Mouse (Mus musculus): Measurements from ENCODE around the gene Polr3f. TPM values are rescaled to one million over a fixed set of nuclear protein-coding genes. Genes with fewer than 3 reads are reported as not detected.

Gene Polr3f
- total and polyA plus RNA-seq, 3 experiments, result 15.8 to 28.5 (median 20.2) TPM

DNA sequence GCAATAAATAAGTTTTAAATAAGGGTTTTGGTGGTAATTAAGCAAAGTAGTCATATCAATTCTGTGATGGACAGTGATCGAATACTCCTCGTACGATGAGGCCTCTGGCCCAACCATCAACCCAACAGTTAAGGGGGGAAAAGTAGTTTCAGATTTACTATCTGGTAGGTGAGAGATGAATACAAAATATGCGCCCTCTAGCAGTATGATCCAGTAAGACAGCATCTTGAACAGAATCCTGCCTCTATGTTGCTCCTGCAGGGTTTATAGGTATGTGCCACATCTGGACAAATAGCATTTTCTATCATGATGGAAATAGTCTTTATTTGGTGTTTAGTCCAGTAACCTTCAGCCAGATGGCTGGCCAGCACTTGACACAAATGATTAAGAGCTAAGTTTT, 13.7 kb downstream of the Polr3f start:
- H3K9ac ChIP-seq (ENCODE audit: insufficient read depth, low read depth), result no peak overlapping the region
- TF ChIP-seq CHD1 (IDR thresholded peaks at IDR 0.05; ENCODE audit: low read depth, low read length) (no peak), CTCF (conservative IDR thresholded peaks at IDR 0.05 in 1 of 2, IDR thresholded peaks at IDR 0.05 in 1 of 2; ENCODE audit: low read depth in 2 of 2, low read length in 2 of 2) (peak; percentile 18 to 53; a peak in 2 of 4 replicates)
- H3K9me3 ChIP-seq (replicated peaks; ENCODE audit: low read length), result no peaks in the 10 kb centered on the region
- H3K4me3 ChIP-seq (replicated peaks in 1 of 3; ENCODE audit: low read depth in 2 of 3, low read length in 2 of 3, poor library complexity in 1 of 3), result no peak overlapping the region
- DNase-seq (ENCODE audit: extremely low read depth), result peak; percentile 39
- H3K79me2 ChIP-seq (replicated peaks; ENCODE audit: control insufficient read depth, extremely low read depth, insufficient read depth, poor library complexity, severe bottlenecking), result no peaks in the 10 kb centered on the region
- peaks cover 29 to 51% of the 10 kb centered on the region in 2 experiments for H3K36me3 ChIP-seq (replicated peaks in 1 of 2; ENCODE audit: control insufficient read depth in 1 of 2, insufficient read depth in 1 of 2, low read length in 1 of 2)
- H3K27me3 ChIP-seq (replicated peaks), result no peaks in the 10 kb centered on the region
- no peaks in the 10 kb centered on the region for H3K4me1 ChIP-seq (ENCODE audit: control insufficient read depth in 1 of 2, insufficient read depth in 2 of 2)
- no peak overlapping the region for H3K27ac ChIP-seq (ENCODE audit: insufficient read depth, low read depth)
- H3K4me2 ChIP-seq (ENCODE audit: insufficient read depth, low read depth, poor library complexity, severe bottlenecking), result no peak overlapping the region
- dilution Hi-C loops (cut with MboI; ENCODE audit: extremely low pct_ligation_motif_present, extremely low pct_unique_long_range_greater_than_20kb, low sequenced_read_pairs) (no loop called here), in situ Hi-C loops (cut with MboI; ENCODE audit: low pct_ligation_motif_present, low pct_unique_long_range_greater_than_20kb, low sequenced_read_pairs) (no loop called here)

DNA sequence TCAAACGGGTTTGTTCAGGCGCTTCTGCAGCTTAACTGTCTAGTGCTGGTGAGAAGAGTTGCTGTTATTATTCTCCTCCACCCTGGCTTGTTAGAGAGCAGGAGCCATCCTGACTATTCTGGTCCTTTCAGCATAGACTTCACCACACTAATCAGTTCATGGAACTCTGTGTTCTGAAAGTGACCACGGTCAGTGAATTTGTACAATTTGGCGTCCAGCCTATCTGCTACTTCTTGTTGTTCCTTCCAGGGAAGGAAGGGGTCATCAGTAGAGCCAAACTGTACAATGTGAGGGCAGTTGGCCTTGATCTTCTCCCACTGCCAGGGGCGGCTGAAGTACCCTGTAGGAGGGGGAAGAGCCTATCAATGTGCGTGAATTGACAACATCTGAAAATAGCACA, 16.2 kb downstream of the Polr3f start:
- peaks cover 10 to 27% of the 10 kb centered on the region in 2 experiments for H3K36me3 ChIP-seq (replicated peaks in 1 of 2; ENCODE audit: control insufficient read depth in 1 of 2, insufficient read depth in 1 of 2, low read length in 1 of 2)

DNA sequence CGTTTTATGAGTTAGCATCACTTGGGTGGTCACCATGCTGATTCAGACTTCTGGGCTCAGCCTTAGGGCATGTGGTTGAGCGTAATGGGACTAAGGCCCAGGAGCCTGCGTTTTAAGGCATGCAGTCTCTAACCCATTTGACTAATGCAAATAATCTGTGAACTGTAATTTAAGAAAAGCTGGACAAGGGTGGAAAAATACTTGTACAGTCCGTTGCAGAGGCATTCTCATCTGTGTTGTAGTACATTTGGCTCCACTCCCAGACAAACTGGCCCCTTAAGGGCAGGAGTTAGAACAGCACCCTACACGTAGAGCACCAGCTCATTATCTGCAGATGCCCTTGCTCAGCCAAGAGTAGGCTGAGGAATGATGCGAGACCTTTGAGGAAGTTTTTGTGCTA, 17.1 kb downstream of the Polr3f start:
- dilution Hi-C loops (cut with MboI; ENCODE audit: extremely low pct_ligation_motif_present, extremely low pct_unique_long_range_greater_than_20kb, low sequenced_read_pairs), result no loop called here
- Histone ChIP-seq H3K36me3 (replicated peaks in 1 of 2; ENCODE audit: control insufficient read depth in 1 of 2, insufficient read depth in 1 of 2, low read length in 1 of 2) (peaks cover under 1 to 18% of the 10 kb centered on the region in 2 experiments), H3K9me3 (replicated peaks; ENCODE audit: low read length) (no peaks in the 10 kb centered on the region), H3K27ac (ENCODE audit: insufficient read depth, low read depth) (no peak overlapping the region), H3K27me3 (replicated peaks) (no peaks in the 10 kb centered on the region), H3K4me1 (ENCODE audit: control insufficient read depth in 1 of 2, insufficient read depth in 2 of 2) (peaks cover 7 to 12% of the 10 kb centered on the region in 2 experiments), H3K9ac (ENCODE audit: insufficient read depth, low read depth) (no peak overlapping the region), H3K4me2 (ENCODE audit: insufficient read depth, low read depth, poor library complexity, severe bottlenecking) (no peak overlapping the region), H3K79me2 (replicated peaks; ENCODE audit: control insufficient read depth, extremely low read depth, insufficient read depth, poor library complexity, severe bottlenecking) (no peaks in the 10 kb centered on the region), H3K4me3 (replicated peaks in 1 of 3; ENCODE audit: low read depth in 2 of 3, low read length in 2 of 3, poor library complexity in 1 of 3) (no peak overlapping the region)
- DNase-seq (ENCODE audit: extremely low read depth), result no peak
- TF ChIP-seq ZMIZ1 (IDR thresholded peaks at IDR 0.05; ENCODE audit: low read depth, low read length) (no peak), MEF2A (IDR thresholded peaks at IDR 0.05; ENCODE audit: borderline replicate concordance, low read depth, low read length) (no peak), IRF4 (IDR thresholded peaks at IDR 0.05; ENCODE audit: low read depth, low read length) (no peak), MXI1 (IDR thresholded peaks at IDR 0.05; ENCODE audit: low read depth, low read length) (no peak), EP300 (IDR thresholded peaks at IDR 0.05; ENCODE audit: low read length) (no peak), TCF12 (IDR thresholded peaks at IDR 0.05; ENCODE audit: low read depth, low read length) (no peak)
- in situ Hi-C loops (cut with MboI; ENCODE audit: low pct_ligation_motif_present, low pct_unique_long_range_greater_than_20kb, low sequenced_read_pairs), result no loop called here

More for the DNA sequence above, 16.2 kb downstream of the Polr3f start:
- Histone ChIP-seq H3K79me2 (replicated peaks; ENCODE audit: control insufficient read depth, extremely low read depth, insufficient read depth, poor library complexity, severe bottlenecking) (no peaks in the 10 kb centered on the region), H3K4me1 (ENCODE audit: control insufficient read depth in 1 of 2, insufficient read depth in 2 of 2) (peaks cover 7 to 12% of the 10 kb centered on the region in 2 experiments), H3K27ac (ENCODE audit: insufficient read depth, low read depth) (no peak overlapping the region), H3K27me3 (replicated peaks) (no peaks in the 10 kb centered on the region), H3K9ac (ENCODE audit: insufficient read depth, low read depth) (no peak overlapping the region), H3K4me2 (ENCODE audit: insufficient read depth, low read depth, poor library complexity, severe bottlenecking) (no peak overlapping the region), H3K9me3 (replicated peaks; ENCODE audit: low read length) (no peaks in the 10 kb centered on the region), H3K4me3 (replicated peaks in 1 of 3; ENCODE audit: low read depth in 2 of 3, low read length in 2 of 3, poor library complexity in 1 of 3) (no peak overlapping the region)
- DNase-seq (ENCODE audit: extremely low read depth), result no peak
- dilution Hi-C loops (cut with MboI; ENCODE audit: extremely low pct_ligation_motif_present, extremely low pct_unique_long_range_greater_than_20kb, low sequenced_read_pairs), result no loop called here
- TF ChIP-seq ETS1 (conservative IDR thresholded peaks at IDR 0.05; ENCODE audit: low read depth, low read length), result no peak
- no peak for TF ChIP-seq TCF12 (IDR thresholded peaks at IDR 0.05; ENCODE audit: low read depth, low read length)
- TF ChIP-seq CHD1 (IDR thresholded peaks at IDR 0.05; ENCODE audit: low read depth, low read length), result no peak
- no peak for TF ChIP-seq MAZ (IDR thresholded peaks at IDR 0.05; ENCODE audit: low read depth, low read length)
- TF ChIP-seq JUN (IDR thresholded peaks at IDR 0.05; ENCODE audit: insufficient read depth, low read depth, low read length), result no peak
- TF ChIP-seq ZKSCAN1 (IDR thresholded peaks at IDR 0.05; ENCODE audit: borderline replicate concordance, low read depth, low read length), result no peak
- TF ChIP-seq ZMIZ1 (IDR thresholded peaks at IDR 0.05; ENCODE audit: low read depth, low read length), result no peak
- no peak for TF ChIP-seq POLR2AphosphoS2 (IDR thresholded peaks at IDR 0.05; ENCODE audit: low read depth, low read length)
- no peak for TF ChIP-seq HCFC1 (IDR thresholded peaks at IDR 0.05; ENCODE audit: low read depth, low read length)
- TF ChIP-seq MYC (IDR thresholded peaks at IDR 0.05; ENCODE audit: low read depth, low read length), result no peak
- no peak for TF ChIP-seq KAT2A (IDR thresholded peaks at IDR 0.05; ENCODE audit: insufficient replicate concordance, low read length)
- in situ Hi-C loops (cut with MboI; ENCODE audit: low pct_ligation_motif_present, low pct_unique_long_range_greater_than_20kb, low sequenced_read_pairs), result no loop called here

Data from CH12.LX (cell line).